Mouse (Mus musculus): ENCODE data around the gene Shc3. TPM values are rescaled to one million over a fixed set of nuclear protein-coding genes. Genes with fewer than 3 reads are reported as not detected.
A peak's percentile ranks its signal among the peaks of the same experiment; 100 is the strongest.

Gene Shc3
- 70.4 and 71.6 TPM in 2 replicates for polyA plus RNA-seq (2012; rRNA removed)

DNA sequence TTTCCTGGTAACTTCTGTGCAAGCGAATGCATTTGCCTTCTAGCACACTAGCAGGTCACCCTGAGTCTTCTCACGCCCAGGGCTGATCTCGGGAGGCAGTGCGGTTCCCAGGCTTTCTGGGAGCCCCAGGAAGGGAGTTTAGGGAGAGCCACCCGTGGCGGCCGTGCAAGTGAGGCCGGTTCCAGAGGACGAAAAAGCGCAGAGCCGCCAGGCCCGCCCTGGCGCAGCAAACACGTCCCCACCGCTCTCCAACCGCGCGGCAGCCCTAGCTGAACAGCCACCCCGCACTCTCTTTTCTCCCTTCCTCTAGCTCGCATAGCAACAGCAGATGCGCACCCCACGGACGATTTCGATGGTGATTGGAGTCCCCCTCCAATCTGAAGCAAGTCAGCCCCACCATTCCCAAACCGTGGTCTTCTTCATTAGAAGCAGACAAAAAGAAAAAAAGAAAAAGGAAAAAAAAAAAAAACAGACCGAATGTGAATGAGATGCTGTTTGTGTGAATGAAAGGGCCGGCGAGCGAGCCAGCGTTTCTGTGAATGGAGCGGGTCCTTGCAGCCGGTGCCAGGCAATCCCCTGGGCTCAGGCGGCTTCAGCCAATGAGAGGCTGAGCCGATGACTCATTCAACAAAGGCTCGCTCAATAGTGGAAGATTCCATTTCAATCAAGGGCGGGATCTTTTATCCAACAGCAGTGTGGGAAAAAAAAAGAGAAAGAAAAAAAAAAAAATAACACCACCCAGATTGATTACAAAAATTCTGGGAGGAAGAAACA lies at the start of gene Shc3:
Gene Shc3 (minus strand): TSS at position 509 of the 774 bp plus-strand sequence.
- DNase-seq (ENCODE audit: extremely low spot score in 1 of 2, low spot score in 1 of 2) = peak; percentile 79 to 91

DNA sequence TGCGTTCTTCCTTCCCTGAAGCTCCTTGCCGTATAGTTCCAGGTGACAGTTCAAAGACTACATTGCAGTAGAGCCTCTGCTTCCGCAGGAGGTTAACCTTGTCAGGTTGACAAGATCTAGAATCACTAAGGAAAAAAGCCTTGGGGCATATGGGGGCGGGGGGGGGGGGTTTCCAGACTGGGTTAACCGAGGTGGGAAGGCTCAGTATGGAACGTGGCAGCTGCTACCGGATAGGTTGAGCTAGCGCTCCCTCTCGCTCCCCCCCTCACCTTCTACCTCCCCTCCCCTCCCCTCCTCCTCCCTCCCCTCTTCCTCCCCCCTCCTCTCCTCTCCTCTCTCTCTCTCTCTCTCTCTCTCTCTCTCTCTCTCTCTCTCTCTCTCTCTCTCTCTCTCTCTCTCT lies 49.4 kb upstream of the Shc3 start:
- no peak for DNase-seq (ENCODE audit: extremely low spot score in 1 of 2, low spot score in 1 of 2)

DNA sequence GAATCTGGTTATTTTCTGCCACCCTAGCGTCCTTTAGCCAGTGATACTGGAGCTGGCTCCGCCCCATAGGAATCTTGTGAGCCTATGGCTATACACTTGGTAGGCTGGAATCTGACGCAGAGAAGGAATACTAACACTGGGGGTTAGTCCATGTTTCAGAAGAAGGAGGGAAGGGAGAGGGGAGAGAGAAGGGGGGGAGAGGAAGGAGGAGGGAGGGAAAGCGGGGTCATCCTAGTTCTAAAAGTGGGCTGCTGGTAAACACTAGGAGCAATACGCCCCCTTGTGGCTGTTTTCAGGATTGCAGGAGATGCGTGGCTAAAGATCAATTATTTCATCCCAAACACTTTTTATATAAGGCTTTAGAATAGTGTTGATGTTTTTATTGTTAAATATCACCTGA lies 48.6 kb upstream of the Shc3 start:
- DNase-seq (ENCODE audit: extremely low spot score in 1 of 2, low spot score in 1 of 2) = peak in 1 of 2 experiments; percentile 89

DNA sequence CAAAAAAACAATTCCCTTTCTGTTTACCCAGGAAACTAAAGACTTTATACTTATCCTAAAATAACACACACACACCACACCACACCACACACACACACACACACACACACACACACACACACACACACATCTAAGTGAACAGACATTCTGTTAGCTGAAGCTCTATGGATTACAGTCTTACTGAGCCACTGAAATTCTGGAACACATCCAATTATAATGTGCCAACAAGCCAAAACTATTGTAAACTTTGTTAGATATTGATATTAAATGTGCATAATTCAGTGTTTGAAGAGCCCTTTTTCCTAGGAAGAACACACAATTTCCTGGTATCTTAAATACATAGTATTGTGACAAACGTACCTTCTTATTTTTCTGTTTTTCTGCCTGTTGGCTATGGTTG lies 48.1 kb upstream of the Shc3 start:
- no peak for DNase-seq (ENCODE audit: extremely low spot score in 1 of 2, low spot score in 1 of 2)

DNA sequence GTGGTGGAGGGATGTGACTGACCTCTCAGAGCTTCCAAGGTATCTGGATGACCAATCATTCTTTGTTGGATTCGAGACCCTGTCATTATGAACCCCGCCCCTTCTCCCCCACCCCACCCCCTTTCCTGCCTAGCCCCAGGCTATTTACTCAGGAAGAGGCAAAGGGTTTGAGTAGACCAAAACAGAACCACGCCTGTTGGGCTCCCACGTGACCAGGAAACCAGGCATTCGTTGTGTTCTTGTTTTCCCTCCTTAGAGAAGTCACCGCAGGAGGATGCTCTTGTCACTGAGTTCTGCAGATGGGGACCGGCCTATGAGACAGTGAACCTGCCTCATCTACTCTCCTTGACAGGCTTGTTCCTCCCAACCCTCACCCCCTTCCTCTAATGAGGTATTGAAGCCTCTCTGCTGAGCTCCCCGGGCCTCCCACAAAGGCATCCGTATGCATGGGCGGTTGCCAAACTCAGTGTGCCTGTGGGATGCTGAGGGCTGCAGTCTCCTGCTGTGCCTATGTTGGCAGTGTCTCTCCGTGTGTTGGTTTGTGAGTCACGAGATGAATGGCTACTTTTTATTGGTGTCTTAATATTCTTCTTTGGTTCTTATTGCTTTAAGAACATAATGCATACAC lies 47.3 kb upstream of the Shc3 start:
- DNase-seq (ENCODE audit: extremely low spot score in 1 of 2, low spot score in 1 of 2) = peak; percentile 70 to 89

DNA sequence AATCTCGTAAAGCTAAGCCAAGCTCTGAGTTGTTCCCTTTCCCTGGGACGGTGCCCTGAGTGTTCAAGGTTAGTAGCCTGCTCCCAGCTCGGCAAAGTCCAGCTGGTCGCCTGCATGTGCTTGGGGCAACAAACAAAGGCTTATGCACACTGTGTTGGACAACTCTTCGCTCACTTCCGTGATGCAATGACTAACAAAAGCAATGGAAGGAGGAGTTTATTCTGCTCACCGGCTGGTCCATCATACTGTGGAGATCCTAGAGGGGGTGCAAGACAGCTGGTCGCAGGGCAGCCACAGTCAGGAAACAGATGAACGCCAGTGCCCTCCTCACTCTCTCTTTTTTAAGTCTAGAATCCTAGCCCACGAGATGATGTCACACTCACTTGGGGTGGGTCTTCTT lies 46.6 kb upstream of the Shc3 start:
- DNase-seq (ENCODE audit: extremely low spot score in 1 of 2, low spot score in 1 of 2) = no peak

DNA sequence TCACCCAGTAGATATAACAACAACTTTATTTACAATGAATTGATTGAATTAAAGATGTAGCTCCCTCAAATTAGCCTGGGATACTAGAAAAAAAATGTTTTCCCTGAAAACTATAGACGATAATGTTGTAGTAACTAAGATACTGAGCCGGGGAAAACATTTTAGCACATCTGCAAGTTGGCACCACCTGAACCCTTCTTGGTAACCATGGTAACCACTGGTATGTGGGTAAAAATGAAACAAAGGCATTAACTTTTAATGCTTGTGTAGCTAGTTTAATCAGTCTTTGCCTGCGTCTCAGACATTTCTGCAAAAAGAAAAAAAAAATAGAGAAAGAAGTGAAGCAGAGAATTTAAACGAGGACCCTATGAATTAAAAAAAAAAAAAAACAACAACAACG lies 42.3 kb upstream of the Shc3 start:
- no peak for DNase-seq (ENCODE audit: extremely low spot score in 1 of 2, low spot score in 1 of 2)

DNA sequence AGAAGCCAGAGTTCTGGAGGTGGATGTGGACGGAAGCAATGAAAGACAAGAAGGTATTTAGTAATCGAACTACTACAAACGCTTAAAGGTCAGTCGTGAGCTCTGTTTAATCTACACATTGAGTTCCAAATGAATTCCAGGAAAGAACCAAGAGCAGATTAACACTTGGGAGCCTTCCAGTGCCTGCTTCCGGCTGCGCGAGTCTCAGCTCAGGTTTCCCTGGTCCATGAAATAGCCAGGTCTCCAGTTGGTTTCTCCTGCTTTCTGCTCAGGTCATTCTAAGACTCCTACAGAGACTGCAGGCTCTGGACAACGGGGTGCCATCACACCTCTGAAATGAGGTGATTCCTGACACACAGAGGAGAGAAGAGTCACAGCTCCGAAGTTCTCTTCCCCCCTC lies 41.8 kb upstream of the Shc3 start:
- no peak for DNase-seq (ENCODE audit: extremely low spot score in 1 of 2, low spot score in 1 of 2)

DNA sequence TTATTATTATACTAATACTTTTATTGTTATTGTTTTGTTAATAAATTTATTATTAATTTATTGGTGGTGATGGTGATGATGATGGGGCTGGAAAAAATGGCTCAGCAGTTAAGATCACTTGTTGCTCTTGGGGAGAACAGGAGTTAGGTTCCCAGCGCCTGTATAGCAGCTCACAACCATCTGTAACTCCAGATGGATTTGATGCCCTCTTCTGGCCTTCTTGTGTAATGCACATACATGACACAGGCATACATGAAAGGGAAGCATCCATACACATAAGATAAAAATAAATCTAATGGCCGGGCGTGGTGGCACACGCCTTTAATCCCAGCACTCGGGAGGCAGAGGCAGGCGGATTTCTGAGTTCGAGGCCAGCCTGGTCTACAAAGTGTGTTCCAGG lies 40.0 kb upstream of the Shc3 start:
- DNase-seq (ENCODE audit: extremely low spot score in 1 of 2, low spot score in 1 of 2) = no peak

DNA sequence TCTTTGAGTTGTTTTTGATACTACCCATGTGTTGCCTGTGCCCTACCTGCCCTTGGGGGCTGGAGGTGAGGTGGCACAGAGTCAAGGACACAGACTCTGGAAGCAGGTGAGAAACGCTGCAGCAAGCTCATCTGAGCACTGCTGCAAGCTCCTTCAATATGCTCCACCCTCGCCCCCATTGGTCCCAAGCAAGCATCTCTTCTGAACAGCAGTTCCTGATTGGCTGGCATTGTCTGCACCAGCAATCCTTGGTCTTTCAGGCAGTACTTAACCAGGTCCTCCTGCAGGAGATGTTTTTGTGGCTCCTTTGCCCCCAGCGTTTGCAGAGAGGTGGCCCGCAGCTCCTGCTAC lies 34.6 kb upstream of the Shc3 start:
- DNase-seq (ENCODE audit: extremely low spot score in 1 of 2, low spot score in 1 of 2) = peak; percentile 64 to 73

DNA sequence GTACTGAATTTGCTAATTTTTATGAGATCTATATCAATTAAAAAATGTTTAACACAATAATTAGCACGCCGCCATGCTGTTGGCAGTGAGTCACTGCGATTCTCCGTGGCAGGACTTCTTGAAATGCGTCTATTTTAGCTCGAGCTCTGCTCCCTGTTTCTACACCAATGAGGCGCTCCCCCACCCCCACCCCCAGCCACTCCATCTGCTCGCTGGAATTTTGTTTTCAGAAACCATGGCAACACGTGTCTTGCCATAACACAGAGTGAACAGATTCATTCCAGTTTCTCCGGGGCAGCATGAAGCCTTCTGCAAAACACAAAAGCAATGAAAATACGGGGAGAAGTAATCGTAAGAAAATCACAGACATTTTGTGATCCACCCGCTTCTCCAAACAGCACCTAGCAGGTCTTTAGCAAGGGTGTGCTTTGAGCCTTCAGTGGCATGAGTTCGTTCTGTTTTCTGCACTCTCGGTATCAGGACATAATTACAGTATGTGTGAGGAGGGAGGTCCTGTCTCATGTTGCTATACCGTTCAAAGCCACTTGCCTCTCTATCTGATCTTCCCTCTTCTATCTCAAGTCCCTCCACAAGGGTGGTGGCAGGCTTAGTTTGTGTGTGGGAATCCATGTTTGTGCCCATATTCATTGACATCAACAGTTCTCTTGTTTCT lies 34.1 kb upstream of the Shc3 start:
- peak; percentile 60 to 73 for DNase-seq (ENCODE audit: extremely low spot score in 1 of 2, low spot score in 1 of 2)

DNA sequence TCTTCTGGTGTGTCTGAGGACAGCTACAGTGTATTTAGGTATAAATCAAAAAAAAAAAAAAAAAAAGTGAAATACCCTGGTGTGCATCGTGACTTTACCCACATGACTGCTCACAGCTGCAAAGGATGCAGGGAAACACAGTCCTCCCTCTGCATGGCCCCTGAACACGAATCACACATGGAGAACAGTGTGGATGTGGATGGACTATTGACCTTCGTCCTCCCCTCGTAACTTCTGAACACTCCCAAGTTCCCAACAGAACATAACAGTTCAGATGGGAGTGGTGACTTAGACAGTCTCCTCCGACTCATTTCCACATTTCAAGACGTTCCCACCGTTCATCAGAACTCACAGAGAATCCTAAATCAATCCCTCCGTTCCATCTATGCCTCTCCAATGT lies 33.5 kb upstream of the Shc3 start:
- no peak for DNase-seq (ENCODE audit: extremely low spot score in 1 of 2, low spot score in 1 of 2)

DNA sequence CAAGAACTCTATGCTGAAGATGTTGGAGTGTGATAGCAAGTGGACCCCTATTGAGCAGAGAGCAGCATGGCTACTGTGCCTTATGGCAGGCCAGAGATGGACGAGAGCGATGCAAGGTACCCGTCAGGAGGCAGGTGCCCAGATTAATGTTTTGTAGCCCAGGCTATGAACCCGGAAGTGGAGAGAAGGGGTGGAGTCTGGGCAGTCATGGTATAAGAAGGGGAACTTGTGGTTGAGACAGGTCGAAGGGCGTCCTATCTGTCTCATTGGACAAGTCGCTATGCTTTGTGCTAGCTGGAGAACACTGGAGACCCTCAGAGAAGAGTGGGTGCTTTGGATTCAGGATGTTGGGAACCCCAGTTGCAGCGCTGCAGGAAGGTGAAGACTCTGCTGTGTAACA lies 30.9 kb upstream of the Shc3 start:
- no peak for DNase-seq (ENCODE audit: extremely low spot score in 1 of 2, low spot score in 1 of 2)

DNA sequence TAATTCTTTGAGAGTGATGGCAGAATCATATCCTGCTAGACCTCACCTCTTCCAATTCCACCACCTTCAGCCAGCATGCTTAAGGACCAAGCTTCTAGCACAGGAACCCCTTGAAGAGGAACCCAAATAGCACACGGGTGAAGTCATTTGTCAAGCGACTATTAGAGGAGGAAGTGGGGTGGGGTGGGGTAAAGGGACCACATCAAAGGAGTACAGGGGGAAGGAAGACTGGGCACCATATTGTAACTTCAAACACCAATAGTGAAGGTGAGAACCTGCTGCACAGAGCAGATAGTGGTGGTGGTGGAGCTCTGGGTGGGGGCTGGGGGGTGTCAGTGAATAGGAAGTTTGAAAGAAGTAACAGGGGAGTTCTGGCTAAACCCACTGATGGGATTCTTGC lies 28.8 kb upstream of the Shc3 start:
- DNase-seq (ENCODE audit: extremely low spot score in 1 of 2, low spot score in 1 of 2) = no peak

DNA sequence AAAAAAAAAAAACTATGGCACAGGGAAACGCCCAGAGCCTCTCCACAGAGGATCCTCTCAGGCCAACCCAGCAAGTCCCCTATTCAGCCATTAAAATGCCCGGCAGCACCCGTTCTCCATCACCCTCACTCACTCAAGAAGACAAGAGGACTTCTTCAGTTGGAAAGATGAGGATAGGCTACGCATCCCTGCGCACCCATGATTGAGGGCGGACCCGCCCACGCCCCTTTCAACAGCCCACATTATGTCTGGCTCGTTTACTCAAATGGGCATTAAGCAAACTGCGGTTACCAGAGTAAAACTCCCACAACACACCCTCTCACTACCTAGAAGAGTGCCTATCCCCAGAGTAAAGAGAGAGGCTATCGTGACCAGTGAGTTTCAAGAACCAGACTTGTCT lies 26.2 kb upstream of the Shc3 start:
- DNase-seq (ENCODE audit: extremely low spot score in 1 of 2, low spot score in 1 of 2) = peak in 1 of 2 experiments; percentile 45

DNA sequence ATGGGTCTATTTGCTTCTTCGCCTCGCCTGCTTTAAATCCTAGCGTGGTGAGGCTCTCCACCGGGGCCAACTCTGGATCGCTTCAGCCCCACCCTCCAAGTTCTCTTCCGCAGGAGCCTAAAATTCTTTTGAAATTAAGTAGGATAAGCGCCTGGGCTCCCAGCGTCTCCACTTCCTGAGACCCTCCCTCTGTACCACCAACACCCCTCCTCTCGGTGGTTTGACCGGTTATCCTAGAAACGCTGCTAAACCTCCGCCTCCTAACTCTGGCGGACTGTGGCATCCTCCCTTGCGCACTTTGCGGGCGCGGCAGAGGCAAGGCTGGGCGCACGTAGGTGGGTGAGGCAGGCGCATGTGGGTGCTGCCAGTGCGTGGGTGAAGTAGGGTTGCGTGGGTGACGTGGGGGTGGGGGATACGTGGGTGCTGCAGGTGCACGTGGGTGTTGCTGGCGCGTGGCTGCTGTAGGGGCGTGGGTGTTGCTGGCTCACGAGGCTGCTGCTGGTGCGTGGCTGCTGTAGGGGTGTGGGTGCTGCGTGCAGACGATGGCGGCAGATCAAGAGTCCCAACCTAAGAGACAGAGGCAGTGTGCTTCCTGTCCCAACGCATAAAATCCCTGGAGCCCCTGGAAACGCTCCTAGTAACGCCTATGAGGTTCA lies 25.6 kb upstream of the Shc3 start:
- DNase-seq (ENCODE audit: extremely low spot score in 1 of 2, low spot score in 1 of 2) = peak in 1 of 2 experiments; percentile 46

DNA sequence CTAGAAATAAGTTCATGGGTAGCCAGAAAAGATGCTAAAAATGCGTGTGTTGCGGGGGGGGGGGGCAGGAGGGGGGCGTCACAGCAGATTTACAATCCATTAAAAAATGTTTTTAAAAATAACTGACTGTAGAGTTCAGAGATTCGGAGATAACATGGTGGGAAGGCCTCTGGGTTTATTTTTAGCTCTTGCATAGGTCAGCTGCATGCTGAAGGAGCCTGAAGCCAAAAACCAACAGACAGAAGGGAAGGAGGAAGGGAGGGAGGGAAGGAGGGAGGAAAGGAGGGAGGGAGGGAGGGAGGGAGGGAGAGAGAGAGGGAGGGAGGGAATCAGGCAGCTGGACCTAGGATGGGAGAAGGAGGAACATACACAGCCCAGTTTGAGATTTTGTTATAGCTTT lies 18.8 kb upstream of the Shc3 start:
- no peak for DNase-seq (ENCODE audit: extremely low spot score in 1 of 2, low spot score in 1 of 2)

DNA sequence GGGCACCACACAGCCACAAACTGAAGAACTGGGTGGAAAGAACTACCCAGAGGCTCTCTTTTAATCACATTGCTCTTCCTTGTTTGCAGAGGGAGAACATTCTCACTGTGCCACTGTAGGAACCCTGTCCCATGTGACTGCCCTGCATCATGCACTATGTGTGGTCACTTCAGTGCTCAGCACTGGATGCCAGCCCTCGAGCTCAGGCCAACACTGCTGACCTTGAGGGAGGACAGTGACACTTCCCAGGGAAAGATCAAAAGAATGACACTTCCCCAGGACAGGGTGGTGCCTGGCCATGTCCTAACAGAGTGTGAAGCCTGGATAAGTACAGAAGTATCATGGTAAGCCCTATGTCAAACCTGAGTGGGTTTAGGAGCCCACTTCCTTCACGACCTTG lies 13.0 kb upstream of the Shc3 start:
- no peak for DNase-seq (ENCODE audit: extremely low spot score in 1 of 2, low spot score in 1 of 2)

DNA sequence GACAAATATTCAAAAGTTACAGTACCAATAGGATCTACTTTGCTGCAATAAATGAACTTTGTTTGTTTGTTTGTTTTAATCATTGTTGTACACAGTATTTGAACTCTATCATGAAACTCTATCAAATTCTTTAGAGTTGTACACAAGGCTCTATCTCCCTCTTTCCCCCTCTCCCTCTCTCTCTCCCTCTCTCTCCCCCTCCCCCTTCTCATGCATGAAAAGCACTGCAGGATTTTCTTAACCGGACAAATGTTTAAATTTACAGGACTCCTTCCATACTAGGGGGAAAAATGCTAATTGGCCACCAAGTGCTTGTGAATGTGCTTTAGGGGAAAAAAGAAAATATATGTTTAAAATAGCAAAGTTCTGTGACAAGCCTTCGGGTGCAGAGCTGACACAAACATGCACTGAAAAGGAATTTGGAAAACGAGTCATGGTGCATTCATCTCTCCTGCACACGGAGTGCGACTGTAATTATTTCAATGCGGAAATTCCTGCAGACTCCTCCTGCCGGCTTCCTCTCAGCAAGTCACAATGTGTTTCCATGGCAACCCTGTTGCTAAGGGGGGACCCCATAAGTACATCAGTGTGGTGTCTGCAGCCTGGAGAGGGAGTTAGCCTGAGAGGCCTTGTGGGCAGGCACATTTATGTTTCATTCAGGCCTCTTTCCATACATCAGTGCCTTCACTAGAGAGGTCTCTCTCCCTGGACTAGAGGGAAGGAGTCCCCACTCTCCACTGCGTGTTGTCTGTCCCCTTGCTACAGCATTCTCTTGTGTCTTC lies 11.2 kb upstream of the Shc3 start:
- peak; percentile 41 to 72 for DNase-seq (ENCODE audit: extremely low spot score in 1 of 2, low spot score in 1 of 2)

DNA sequence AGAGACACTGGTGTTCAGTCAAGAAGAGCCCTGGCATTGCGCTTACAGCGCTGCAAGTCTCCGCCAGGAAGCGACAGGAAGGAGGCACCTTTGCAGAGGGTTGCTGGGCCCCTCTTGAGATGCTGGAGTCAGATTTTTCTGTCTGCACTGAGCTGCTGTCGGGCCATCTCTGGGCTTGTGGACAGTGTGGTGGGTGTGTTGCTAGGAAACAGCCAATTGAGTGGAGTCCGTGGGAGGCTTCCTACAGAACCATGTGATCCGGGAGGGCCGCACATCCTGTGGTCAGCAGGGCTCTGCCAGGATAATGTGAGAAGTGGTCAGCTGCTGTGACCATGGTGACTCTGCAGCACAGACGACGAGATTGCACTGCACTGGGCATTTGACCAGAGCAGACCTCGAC lies 4.6 kb upstream of the Shc3 start:
- DNase-seq (ENCODE audit: extremely low spot score in 1 of 2, low spot score in 1 of 2) = peak; percentile 73 to 75

DNA sequence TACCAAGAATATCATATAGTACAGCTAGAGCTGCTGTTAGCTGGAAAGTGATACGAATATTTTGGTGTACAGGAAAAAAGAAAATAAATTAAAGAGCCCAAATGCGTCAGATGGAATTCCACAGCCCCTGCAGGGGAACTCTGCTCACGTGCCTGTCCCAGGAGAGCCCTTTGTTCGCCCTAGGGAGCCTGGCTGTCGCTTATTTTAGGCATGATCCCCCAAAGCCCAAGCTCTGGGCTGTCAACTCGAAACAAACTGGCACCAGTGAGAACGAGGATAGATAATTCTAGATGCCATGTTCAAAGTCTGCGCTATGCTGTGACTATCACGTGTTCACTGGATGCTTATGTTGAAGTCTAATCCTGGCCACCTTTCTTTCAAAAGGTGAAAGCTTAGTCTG lies 892 bp upstream of the Shc3 start:
- no peak for DNase-seq (ENCODE audit: extremely low spot score in 1 of 2, low spot score in 1 of 2)
